Mouse (Mus musculus) gastrocnemius, postnatal 25 days (tissue): Measurements from ENCODE around the gene Dynlt1c. TPM values are rescaled to one million over a fixed set of nuclear protein-coding genes. Genes with fewer than 3 reads are reported as not detected.
A peak's percentile ranks its signal among the peaks of the same experiment; 100 is the strongest.
"Not testable (repeated sequence)": the region's sequence is repeated elsewhere in the genome, so short reads cannot be mapped to it uniquely, and the experiment has no call there.

Experiments used
- DNase-seq: peaks from one replicate; pipeline ENCODE4 v3.0.0; 2022
- total RNA-seq, 2 experiments: library from RNA; stranded (reverse); gene quantifications; 1 replicate in 1 of 2; 2 replicates in 1 of 2; pipeline ENCODE4 v1.2.3; 2021

Dynlt1c gene
- total RNA-seq, 2 experiments from 2014 or later, result 2.0 to 2.8 TPM

DNA sequence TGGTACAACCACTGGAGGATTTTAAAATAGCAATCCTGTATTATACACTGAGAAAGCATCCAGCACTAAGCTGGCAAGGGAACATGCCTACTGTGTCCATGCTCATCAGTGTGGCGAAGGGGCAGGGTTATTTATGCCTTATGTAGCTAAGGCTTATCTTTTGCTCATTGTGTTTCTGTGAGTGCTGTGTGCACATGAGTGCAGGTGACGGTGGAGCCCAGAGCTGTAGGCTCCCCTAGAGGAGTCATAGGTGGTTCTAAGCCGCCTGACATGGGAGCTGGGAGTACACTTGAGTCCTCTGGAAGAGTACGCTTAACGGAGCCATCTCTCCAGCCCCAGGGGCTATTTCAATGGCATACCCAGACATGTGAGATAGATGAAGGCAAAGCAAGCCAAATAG is 17.8 kb downstream of the Dynlt1c start:
- not testable (repeated sequence) for DNase-seq

DNA sequence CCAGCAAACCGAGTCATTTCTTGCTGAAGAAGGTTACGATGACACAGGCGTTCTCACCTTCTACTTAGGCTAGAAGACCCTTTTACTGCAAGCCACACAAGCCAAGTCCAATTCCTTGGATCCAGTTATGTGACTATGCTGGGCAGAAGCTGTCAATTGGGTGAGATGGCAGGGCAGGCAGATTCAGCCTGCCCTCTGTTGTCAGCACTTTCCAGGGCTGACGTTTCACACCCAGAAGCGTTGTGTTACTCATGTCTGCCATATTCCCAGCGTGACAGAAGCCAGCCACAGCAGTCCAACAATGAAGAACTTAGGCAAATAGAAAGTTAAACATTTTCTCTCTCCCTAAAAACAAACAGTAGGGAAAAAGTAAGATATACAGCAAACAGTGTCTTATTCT is 18.6 kb downstream of the Dynlt1c start:
- not testable (repeated sequence) for DNase-seq

DNA sequence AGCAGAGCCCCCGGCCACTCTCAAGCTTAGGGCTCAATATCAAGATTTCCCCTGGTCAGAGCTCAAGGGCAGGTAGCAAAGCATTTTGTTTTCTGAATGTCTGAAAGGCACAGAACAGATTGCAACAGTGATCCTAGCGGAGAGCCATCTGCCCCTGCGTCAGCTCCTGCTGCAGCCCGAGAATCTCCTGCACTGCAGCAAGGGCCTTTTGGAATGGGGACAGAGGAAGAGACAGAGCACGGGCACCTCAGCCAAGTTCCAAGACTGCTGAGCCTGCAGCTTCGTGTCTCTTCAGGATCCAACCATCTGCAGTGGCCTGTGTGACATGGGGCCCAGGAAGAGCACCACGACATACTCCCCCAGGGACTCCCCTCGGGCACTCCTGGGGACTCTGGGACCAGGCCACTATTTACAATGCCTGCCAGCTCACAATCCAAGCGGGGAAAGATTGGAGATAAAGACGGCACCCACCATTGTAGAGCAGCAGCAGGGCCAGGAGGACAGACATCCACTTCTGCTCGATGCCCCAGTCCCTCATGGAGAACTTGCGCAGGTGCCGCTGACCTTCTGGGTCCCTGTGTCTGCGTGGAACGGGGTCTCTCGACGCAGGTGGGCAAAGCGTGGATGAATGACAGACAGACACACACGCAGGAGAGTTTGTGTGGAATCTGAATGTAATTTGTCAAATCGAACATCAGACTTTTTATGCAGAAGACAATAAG is 19.4 kb downstream of the Dynlt1c start:
- not testable (repeated sequence) for DNase-seq

DNA sequence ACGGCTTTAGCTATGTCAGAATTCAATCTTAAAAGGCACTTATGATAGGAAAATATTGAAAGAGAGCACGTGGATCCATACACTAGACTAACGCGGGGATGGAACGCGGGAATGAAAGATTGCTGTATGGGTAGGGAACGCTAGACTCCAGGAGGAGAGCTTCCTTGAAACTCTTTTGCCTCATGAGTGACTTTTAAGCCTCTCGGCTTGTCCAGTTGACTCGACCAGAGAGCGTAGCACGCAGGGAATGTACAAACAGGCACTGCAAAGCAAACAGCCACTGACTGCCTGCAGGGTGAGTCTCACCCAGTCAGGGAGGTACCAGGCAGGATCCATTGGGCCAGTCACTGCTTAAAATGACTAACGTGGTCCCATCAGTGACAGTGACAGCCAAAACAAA is 20.5 kb downstream of the Dynlt1c start:
- DNase-seq, result not testable (repeated sequence)

DNA sequence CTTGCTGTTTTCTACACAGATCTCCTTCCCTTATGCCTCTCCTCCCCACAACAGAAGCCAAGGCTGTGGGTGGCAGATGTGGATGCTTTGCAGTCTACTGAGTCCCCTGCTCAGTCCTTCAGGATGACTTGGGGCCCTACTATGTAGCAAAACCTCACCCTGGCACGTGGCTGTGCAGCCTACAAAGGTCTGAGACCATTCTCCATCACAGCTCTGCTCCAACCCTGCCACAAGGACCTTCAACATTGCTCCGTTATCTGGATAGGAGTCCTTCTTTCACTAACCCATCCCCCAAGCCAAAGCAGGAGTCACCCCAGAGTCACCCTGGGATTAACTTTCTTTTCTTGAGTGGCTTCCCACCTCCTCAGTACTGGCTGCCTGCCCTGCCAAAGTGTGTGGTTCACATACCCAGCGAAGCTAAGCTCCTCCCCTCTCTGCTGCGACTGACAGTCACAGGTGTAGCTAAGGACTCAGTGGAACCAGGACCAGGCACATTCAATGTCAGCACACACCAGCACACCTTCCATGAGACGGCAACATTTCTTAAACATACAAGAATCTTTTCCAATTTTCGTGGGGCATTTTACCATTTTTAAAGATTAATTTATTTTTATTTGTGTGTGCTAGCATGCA is 23.6 kb downstream of the Dynlt1c start:
- not testable (repeated sequence) for DNase-seq

DNA sequence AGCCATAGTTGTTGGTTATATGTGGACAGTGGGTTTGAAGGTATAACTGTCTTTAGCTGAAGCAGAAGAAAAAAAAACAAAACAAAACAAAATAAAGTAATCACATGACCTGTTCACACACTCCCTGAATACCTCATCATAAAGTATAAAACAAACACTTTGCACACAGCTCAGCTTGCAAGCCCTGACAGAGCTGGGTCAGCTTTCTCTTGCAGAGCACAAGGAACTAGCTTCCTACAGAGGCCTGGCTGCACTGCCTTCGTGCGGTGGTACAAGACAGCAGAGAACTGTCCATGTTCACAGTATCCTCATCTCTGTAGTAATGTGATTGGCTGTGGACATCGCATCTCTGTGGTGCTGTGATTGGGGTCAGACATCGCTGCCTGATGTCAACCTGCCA is 28.9 kb downstream of the Dynlt1c start:
- DNase-seq, result not testable (repeated sequence)

DNA sequence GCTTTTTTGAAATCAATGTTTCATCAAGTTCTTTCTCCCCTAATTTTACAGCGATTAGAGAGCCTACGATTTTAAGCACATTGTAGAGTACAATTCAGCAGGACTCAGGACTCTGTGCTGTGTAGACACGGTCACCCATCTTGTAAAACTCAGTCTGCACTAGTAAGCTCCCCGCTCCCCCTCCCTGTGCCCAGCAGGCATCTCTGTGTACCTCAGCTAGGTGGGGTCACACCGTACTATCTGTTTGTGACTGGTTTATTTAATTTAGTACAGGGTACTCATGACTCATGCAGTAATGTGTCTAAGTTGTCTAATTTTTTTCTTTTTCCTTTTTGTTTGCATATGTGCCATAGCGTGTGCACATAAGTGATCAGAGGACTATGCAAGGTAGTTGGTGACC is 31.4 kb downstream of the Dynlt1c start:
- DNase-seq, result not testable (repeated sequence)

DNA sequence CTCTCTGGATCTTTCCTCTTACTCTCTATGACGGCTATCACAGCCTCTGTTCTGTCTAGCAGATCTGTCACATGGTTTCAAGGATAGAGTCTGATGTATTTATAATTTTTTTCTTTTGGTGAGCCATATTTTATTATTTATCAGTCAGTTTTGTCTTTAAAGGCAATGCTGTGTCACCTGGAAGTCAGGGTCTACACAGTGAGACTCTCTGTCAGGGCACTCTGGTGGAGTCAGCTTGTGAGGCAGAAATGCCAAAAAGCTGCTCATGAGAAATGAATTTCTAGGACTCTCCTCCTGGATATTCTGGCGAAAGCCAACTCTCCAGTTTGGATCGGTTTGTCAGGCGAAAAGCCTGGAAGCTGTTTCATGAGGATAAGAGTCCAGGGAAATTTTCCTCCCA is 34.3 kb downstream of the Dynlt1c start:
- DNase-seq, result not testable (repeated sequence)

DNA sequence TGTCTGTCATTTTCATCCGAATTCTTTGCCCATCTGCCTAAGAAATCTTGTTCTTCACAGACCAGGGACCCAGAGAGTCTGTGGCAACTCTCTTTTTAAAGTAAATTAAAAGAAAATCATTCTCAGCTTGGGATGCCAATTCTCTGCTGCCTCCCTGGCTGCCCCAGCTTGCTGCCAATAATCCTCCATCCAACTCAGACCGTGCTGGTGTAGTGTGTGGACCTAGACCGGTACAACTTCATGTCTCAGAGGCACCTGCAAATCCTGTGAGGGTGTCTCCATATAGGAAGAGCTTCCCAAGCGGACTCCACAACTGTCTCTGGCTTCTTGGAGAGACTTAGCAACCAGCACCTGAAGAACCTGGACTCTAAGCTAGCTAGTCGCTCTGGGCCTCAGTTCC is 35.4 kb downstream of the Dynlt1c start:
- DNase-seq, result no peak

DNA sequence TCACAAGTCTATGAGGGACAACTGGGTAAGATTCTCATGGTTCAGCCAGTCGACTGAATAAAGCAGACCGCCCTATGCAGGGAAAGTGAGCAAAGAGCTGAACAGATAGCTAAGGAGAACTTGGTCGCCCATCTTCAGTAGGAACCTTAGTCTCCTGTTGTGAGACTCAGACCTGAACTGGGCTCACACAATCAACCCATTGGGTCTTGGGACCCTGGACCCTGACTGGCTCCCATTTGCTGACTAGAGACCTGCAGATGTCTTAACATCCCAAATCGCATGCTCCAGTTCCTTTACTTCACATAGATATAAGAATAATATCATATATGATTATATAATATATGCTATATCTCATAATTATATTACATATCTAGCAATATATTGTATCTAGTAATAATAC is 36.0 kb downstream of the Dynlt1c start:
- peak; percentile 4 for DNase-seq

DNA sequence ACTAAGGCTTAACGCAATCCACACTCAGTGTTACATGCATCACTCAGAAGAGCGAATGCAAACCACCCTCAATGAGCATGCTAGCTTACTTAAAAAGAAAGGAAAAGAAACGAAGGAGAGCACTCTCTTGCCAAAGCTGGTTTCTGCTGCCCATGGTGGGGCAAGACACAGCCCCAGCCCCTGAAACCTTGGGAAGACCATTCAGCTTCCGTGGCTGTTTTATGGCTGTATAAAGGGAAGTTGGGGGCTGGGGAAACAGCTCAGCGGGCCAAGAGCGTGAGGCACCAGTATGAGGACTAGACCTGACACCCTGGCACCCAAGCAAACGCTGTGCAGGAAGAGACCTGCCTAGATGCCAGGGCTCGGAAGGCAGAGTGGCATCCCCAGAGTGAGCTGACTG is 37.0 kb downstream of the Dynlt1c start:
- peak; percentile 5 for DNase-seq

DNA sequence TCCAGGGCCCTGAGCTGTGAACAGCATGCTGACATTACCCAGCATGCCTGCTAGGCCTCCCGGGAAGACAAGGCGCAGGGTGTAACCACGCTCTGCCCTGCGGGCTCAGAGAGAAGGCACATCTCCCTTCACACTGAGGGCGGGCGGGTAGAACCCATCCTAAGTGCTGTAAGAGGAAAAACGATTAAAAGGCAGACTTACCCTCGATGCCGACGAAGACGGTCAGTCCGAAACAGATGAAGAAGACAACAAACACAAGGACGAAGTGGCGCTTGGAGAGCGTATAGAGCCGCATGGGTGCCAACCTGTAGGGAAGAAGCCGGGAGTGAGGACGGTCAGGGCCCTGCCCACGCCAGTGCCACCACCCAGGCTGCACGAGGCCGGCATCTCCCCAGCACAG is 38.0 kb downstream of the Dynlt1c start:
- DNase-seq, result not testable (repeated sequence)

DNA sequence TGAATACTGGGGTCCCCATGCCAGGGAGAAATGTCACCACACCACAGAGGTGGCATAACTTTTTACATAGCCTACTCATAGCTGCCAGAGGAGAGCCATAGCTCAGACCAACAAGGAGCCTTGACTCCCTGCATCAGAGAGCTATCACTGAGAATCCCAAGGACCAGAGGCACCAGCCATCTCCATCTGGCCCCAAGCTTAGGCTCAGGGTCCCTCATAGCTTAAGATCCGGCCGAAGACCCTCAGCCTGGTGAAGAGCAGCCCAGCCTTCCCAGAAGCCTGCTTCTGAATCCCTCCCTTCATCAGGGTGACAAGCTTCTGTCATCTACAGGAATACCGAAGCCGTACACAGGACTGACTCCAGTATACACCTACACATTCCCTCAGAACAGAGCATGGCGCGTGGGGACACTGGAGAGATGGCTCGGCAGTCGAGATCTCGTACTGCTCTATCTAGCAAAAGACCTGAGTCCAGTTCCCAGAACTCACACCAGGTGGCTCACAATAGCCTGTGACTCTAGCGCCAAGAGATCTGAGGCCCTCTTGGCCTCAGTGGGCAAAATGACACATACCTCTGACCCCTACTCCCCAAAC is 38.7 kb downstream of the Dynlt1c start:
- DNase-seq, result not testable (repeated sequence)

DNA sequence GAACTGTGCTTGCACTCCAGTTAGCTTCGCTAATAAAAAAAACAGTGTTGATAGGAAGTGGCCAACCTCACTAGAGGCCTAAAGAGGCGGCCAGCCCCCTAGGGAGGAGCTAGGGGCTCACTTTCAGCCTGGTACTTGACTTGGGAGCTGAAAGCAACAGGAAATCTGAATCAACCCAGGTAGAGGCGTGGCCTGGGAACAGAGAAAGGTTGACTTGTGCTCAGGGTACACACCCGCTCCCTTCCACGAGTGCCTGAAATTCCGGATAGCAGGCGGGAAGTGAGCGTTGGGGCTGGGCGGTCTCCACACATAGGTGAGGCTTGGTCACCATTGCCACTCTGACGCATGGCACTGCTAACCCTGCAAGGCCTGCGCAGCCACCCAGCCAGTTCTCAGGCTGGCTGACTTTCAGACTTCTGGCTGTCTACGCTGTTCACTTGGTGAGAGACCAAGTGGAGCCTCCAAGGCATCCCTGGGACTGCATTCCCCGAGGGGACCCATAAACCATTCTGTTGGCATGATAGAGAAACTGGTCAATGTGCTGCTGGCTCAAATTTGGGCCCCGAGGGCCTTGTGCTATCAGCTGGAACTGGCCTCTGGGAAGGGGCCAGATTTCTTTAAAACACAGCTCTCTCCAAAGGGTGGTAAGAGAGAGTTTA is 39.4 kb downstream of the Dynlt1c start:
- DNase-seq, result peak; percentile 2

DNA sequence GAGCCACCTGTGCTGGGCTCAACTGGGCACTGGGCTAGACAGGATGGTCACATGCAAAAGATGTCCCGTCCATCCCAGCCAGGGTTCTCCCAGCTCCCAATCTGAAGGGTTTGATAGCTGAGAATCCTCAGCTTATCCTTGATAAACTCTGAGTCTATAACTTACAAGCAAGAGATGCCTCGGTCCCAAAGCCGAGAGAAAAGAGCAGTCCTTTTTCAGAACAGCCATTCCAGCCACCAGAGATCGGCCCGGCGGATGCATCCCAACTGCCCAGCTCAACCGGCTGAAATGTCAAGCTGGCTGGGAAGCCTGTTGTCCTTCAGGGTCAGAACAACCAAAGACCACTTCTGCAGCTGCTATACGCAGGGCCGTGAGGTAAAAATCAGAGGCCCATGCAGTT is 42.7 kb downstream of the Dynlt1c start:
- DNase-seq, result not testable (repeated sequence)

DNA sequence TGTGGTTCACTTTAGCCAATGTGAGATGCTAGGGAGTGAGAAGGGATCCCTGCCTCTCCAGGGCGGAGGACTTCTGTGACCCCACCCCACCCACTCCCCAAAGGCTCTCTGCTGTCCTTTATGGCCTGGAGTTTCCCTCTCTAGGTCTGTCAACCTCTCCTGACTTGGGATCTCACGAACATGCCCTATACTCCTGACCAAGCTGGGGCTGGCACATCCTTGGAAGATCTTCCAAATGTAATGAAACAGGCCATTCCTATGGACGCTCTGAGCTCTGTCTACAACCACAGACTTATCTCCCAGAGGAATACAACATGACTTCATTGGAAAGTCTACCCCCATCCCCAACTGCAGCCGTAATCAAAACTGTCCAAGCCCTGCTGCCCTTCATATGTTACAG is 43.2 kb downstream of the Dynlt1c start:
- DNase-seq, result not testable (repeated sequence)

DNA sequence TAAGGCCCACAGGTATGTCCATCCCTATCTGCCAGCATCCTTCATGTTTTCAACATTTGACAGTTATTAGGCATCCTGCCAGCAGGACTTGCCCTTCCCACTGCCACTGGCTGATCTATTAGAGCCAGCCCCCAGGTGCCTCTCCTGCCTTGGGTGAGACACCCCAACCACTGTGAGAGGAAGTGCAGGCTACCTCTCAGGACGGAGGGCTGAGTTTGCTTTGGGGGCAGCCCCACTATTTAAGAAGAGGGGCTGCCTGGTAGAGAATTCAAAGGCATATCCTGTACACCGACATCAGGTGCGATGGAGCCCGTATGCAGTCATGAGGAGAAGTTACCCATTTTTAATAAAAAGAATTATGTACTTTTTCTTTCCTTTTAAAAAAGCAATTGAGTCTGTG is 44.2 kb downstream of the Dynlt1c start:
- DNase-seq, result peak; percentile 6

DNA sequence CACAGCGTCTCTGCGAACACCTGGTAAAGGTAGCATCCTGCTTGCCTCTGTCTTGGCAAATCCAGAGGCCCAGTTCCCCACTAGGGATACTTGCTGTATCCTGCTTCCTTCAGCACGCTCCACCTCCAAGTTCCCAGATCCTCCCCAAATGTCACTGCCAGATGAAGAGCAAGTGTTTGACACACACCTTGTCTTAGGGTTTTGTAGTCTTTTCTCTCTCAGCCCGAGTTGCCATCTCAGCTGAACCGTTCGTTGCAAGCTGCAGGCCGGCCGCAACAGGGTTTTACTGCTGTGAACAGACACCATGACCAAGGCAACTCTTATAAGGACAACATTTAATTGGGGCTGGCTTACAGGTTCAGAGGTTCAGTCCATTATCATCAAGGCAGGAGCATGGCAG is 45.4 kb downstream of the Dynlt1c start:
- DNase-seq, result peak; percentile 4

DNA sequence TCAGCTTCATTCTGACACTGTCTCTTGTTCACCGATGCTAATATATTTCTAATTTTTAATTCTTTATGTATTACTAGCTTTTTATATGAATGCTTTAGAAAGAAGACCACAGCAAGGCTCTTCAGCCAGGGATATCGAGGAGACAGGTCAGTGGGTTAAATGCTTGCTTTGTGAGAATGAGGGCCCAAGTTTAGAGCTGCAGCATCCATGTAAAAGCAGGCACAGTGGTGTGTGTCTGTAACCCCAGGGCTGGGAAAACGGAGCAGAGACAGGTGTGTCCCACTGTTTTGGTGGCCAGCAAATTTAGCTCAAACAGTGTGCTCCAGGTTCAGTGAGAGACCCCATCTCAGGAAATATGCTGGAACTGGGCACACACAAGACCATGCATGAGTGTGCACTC is 46.0 kb downstream of the Dynlt1c start:
- DNase-seq, result not testable (repeated sequence)

DNA sequence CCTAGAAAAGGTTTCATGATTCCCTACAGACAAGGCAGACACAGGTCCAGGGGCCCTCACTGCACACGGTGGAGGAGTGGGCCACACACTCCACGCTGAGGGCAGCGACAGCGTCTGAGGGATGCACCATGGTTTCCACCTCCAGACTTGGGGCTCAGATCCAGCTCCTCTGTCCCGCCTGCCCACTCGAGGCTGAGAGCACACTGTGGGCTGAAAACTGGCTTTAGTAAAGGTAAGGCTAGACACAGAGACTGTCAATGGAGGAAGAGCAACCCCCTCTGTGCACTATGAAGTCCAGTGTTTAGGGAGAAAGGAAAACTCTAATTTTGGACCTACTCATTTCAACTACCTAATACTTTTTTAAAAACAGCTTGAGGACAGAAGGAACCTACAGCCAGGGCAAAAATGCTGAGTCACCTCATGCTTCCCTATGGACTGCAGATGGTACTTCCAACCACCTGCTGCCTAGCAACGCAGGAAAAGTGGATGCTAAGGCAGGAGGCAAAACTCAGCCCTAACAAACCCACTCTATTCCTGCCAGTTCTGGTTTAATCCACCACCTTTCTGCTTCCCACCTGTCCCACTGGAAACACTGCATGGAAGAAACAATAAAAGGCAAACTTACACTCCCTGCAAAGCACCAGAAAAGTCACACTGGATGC is 49.6 kb downstream of the Dynlt1c start:
- peak; percentile 5 for DNase-seq

DNA sequence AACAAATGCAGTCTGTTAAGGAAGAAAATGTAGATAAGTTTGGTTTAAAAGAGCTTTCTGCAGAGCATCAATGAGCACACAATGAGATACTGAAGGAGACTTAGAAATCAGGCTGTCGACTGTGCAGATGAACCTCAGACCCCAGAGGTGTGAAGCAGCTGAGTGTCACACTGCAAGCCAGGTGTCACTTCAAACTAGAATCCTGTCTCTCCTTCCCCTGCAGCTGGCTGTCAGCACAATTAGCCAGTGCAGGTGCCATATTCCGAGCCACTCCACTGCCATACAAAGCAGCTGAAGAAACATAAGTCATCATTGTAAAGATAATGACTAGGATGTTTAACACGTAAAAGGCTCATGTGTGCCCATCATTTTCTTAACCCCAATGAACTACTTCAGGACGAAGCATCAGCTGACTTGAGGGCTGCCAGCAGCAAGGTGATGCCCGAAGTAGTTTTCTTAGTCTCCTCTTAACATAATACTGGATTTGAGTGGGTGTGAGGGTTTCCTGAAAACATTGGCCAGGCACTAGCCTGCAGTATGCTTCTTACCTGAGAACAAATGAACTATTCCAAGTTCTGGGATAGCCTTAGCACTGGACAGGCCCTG is 52.0 kb downstream of the Dynlt1c start:
- DNase-seq, result not testable (repeated sequence)

DNA sequence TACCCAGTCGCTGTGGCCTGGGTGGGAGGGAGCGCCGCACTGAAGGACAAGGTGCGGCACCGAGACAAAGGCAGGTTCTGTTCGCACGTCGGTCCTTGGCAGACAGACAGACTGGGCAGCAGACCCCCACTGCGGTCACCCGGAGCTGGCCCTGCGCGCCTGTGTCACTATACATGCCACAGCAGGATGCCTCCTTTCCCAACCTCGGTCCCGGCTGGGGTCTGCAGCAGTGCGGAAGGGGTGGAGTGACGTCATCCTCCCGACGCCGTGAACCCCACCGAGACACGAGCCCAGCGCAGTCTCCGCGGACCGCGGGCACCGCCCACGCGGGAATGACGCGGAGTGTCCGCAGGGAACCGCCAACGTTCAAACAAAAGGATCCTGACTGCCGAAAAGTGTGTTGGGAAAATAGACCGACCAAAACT is 53.6 kb downstream of the Dynlt1c start:
- peak; percentile 62 for DNase-seq
